Comparison of ENCODE assay signal across 17 mouse cellular contexts in genomic region chr12:82246422-82246821, GRCm38 (mm10).
A peak's percentile ranks its signal among the peaks of the same experiment; 100 is the strongest.
DNase-seq lines count a peak whose midpoint lies in the region; ATAC-seq and TF ChIP-seq lines count a peak whose summit lies in the region.
"Had no signal": no experiment of that assay in that cellular context is flagged by ENCODE, and none has a peak within 500 bp of the region (broad histone marks: within the 10 kb centered on the region; RNA-seq: fewer than 3 reads in every experiment).

No protein-coding gene starts in this region.

- no peak for ATAC-seq in kidney, embryonic 16.5 days (ENCODE audit: low FRiP score, low TSS enrichment)
- ATAC-seq in G1E (ENCODE audit: extremely low read depth, insufficient number of reproducible peaks, low FRiP score, poor library complexity, severe bottlenecking) = peak; percentile 47
- peak; percentile 74 for ATAC-seq in intestine, embryonic 15.5 days
- ATAC-seq in monocyte, adult 5-6 weeks (replicated peaks; ENCODE audit: insufficient number of reproducible peaks, low FRiP score, low TSS enrichment, poor library complexity, severe bottlenecking) = peak; percentile 63
- ATAC-seq in cerebellum, adult (ENCODE audit: insufficient number of reproducible peaks, low FRiP score, low TSS enrichment) = no peak
- ATAC-seq: forebrain, embryonic 16.5 days had no signal

- H3K27ac ChIP-seq in kidney, embryonic 16.5 days (ENCODE audit: low read length) = peak overlapping the region; percentile 20; the same call in 1 of the 2 replicates
- H3K27ac ChIP-seq in intestine, embryonic 15.5 days = 0 out of 2 replicates have a peak overlapping the region, but pooled peaks have one; percentile 56
- H3K27ac ChIP-seq: hindbrain, embryonic 13.5 days; midbrain, embryonic 10.5 days had no signal

- intact Hi-C loops in heart, postnatal 10 days (cut with DNase I) = no loop called here

- TF ChIP-seq CTCF in G1E (IDR thresholded peaks at IDR 0.05; ENCODE audit: low read depth, low read length) = no peak

- H3K4me3 ChIP-seq in kidney, embryonic 16.5 days (ENCODE audit: low read length) = no peak overlapping the region
- H3K4me3 ChIP-seq in G1E (ENCODE audit: low read depth, low read length) = peak overlapping the region; percentile 61
- no peak overlapping the region for H3K4me3 ChIP-seq in intestine, embryonic 15.5 days (replicated peaks)
- H3K4me3 ChIP-seq: hindbrain, embryonic 13.5 days; midbrain, embryonic 10.5 days had no signal

- no peaks in the 10 kb centered on the region for H3K9me3 ChIP-seq in kidney, embryonic 16.5 days (ENCODE audit: low read length)
- peaks cover 7% of the 10 kb centered on the region for H3K9me3 ChIP-seq in G1E (replicated peaks)
- no peaks in the 10 kb centered on the region for H3K9me3 ChIP-seq in intestine, embryonic 15.5 days
- H3K9me3 ChIP-seq: hindbrain, embryonic 13.5 days; midbrain, embryonic 10.5 days had no signal

- H3K27me3 ChIP-seq in kidney, embryonic 16.5 days (ENCODE audit: insufficient read depth, low read length) = no peaks in the 10 kb centered on the region
- no peaks in the 10 kb centered on the region for H3K27me3 ChIP-seq in G1E (ENCODE audit: insufficient read depth, low read length)
- no peaks in the 10 kb centered on the region for H3K27me3 ChIP-seq in intestine, embryonic 15.5 days (replicated peaks)
- H3K27me3 ChIP-seq: hindbrain, embryonic 13.5 days had no signal

- H3K36me3 ChIP-seq in kidney, embryonic 16.5 days (ENCODE audit: insufficient read depth, low read length) = no peaks in the 10 kb centered on the region
- H3K36me3 ChIP-seq in G1E (replicated peaks) = peaks cover 45% of the 10 kb centered on the region
- no peaks in the 10 kb centered on the region for H3K36me3 ChIP-seq in intestine, embryonic 15.5 days
- H3K36me3 ChIP-seq: hindbrain, embryonic 13.5 days had no signal

- peaks cover 16% of the 10 kb centered on the region; the same call in 1 of the 2 replicates for H3K4me1 ChIP-seq in kidney, embryonic 16.5 days (ENCODE audit: insufficient read depth, low read length)
- peaks cover 78% of the 10 kb centered on the region for H3K4me1 ChIP-seq in G1E (ENCODE audit: insufficient read depth, low read depth, low read length)
- H3K4me1 ChIP-seq in intestine, embryonic 15.5 days (replicated peaks) = peaks cover 12% of the 10 kb centered on the region
- H3K4me1 ChIP-seq: hindbrain, embryonic 13.5 days had no signal

- DNase-seq in kidney, postnatal 4 days = no peak
- peak; percentile 35 for DNase-seq in G1E (ENCODE audit: low spot score)
- no peak for DNase-seq in spleen, postnatal 10 days (ENCODE audit: low spot score in 2 of 2)
- no peak for DNase-seq in heart, postnatal 10 days
- DNase-seq: cerebellum, adult 11-12 months; gastrocnemius, postnatal 10 days; kidney, adult 9 months; right cerebral cortex, postnatal 14 days; thymus, postnatal 36 days had no signal

- WGBS in kidney, embryonic 16.5 days = 79% methylated on average over 3 of the region's 3 CpGs
- 40% methylated on average over 3 of the region's 3 CpGs for WGBS in intestine, embryonic 15.5 days

- no peak overlapping the region for H3K9ac ChIP-seq in kidney, embryonic 16.5 days (replicated peaks; ENCODE audit: low read length)
- no peak overlapping the region for H3K9ac ChIP-seq in intestine, embryonic 15.5 days
- H3K9ac ChIP-seq: hindbrain, embryonic 13.5 days had no signal

- no peak overlapping the region for H3K4me2 ChIP-seq in kidney, embryonic 16.5 days (replicated peaks; ENCODE audit: low read depth, low read length)
- no peak overlapping the region for H3K4me2 ChIP-seq in intestine, embryonic 15.5 days (replicated peaks)
- H3K4me2 ChIP-seq: heart, embryonic 11.5 days; hindbrain, embryonic 13.5 days had no signal

Comparison
In these comparisons a context has a peak if more than half of its experiments do, and no peak if none do; other contexts are left out.
1. ATAC-seq: peak in G1E (single experiment), intestine, embryonic 15.5 days (single experiment) and monocyte, adult 5-6 weeks (single experiment); none in kidney, embryonic 16.5 days (single experiment) and cerebellum, adult (single experiment).